Mouse (Mus musculus): ENCODE data around the gene Mical1. TPM values are rescaled to one million over a fixed set of nuclear protein-coding genes. Genes with fewer than 3 reads are reported as not detected.
"Not testable (repeated sequence)": the region's sequence is repeated elsewhere in the genome, so short reads cannot be mapped to it uniquely, and the experiment has no call there.

Mical1 gene
- polyA plus RNA-seq, 1 experiment: 1.6 TPM

- H3K27me3 ChIP-seq (ENCODE audit: control insufficient read depth, insufficient read depth, low read length); H3K4me1 ChIP-seq (ENCODE audit: control insufficient read depth, insufficient read depth, low read length); H3K4me3 ChIP-seq (ENCODE audit: control insufficient read depth, low read depth, low read length); H3K36me3 ChIP-seq (ENCODE audit: control insufficient read depth, insufficient read depth, low read length); H3K27ac ChIP-seq (ENCODE audit: control insufficient read depth, insufficient read depth, low read depth, low read length): not testable (repeated sequence)
- TF ChIP-seq CTCF (IDR thresholded peaks at IDR 0.05; ENCODE audit: control insufficient read depth, insufficient read depth, insufficient replicate concordance, low read depth, low read length): peak; percentile 40; the same call in 1 of the 2 replicates
Observed at GRCm38 (mm10) chr10:41505446-41505845, 29.3 kb downstream of the Mical1 start.

- TF ChIP-seq POLR2A (IDR thresholded peaks at IDR 0.05; ENCODE audit: control insufficient read depth, low read depth, low read length) (no peak), CTCF (IDR thresholded peaks at IDR 0.05; ENCODE audit: control insufficient read depth, insufficient read depth, insufficient replicate concordance, low read depth, low read length) (no peak)
- Histone ChIP-seq H3K4me1 (ENCODE audit: control insufficient read depth, insufficient read depth, low read length) (no peaks in the 10 kb centered on the region), H3K27ac (ENCODE audit: control insufficient read depth, insufficient read depth, low read depth, low read length) (no peak overlapping the region), H3K36me3 (ENCODE audit: control insufficient read depth, insufficient read depth, low read length) (no peaks in the 10 kb centered on the region), H3K4me3 (ENCODE audit: control insufficient read depth, low read depth, low read length) (no peak overlapping the region), H3K27me3 (ENCODE audit: control insufficient read depth, insufficient read depth, low read length) (no peaks in the 10 kb centered on the region)
Observed at GRCm38 (mm10) chr10:41509160-41509559, 33.0 kb downstream of the Mical1 start.

GRCm38 (mm10) chr10:41514301-41514700 is 38.2 kb downstream of the Mical1 start:
- Histone ChIP-seq H3K27me3 (ENCODE audit: control insufficient read depth, insufficient read depth, low read length) (no peaks in the 10 kb centered on the region), H3K27ac (ENCODE audit: control insufficient read depth, insufficient read depth, low read depth, low read length) (no peak overlapping the region), H3K4me1 (ENCODE audit: control insufficient read depth, insufficient read depth, low read length) (no peaks in the 10 kb centered on the region), H3K36me3 (ENCODE audit: control insufficient read depth, insufficient read depth, low read length) (no peaks in the 10 kb centered on the region), H3K4me3 (ENCODE audit: control insufficient read depth, low read depth, low read length) (no peak overlapping the region)
- TF ChIP-seq POLR2A (IDR thresholded peaks at IDR 0.05; ENCODE audit: control insufficient read depth, low read depth, low read length) (no peak), CTCF (IDR thresholded peaks at IDR 0.05; ENCODE audit: control insufficient read depth, insufficient read depth, insufficient replicate concordance, low read depth, low read length) (no peak)

- no peak for TF ChIP-seq POLR2A (IDR thresholded peaks at IDR 0.05; ENCODE audit: control insufficient read depth, low read depth, low read length)
- no peak for TF ChIP-seq CTCF (IDR thresholded peaks at IDR 0.05; ENCODE audit: control insufficient read depth, insufficient read depth, insufficient replicate concordance, low read depth, low read length)
- H3K36me3 ChIP-seq (ENCODE audit: control insufficient read depth, insufficient read depth, low read length): no peaks in the 10 kb centered on the region
- H3K27me3 ChIP-seq (ENCODE audit: control insufficient read depth, insufficient read depth, low read length): no peaks in the 10 kb centered on the region
- H3K27ac ChIP-seq (ENCODE audit: control insufficient read depth, insufficient read depth, low read depth, low read length): no peak overlapping the region
- no peaks in the 10 kb centered on the region for H3K4me1 ChIP-seq (ENCODE audit: control insufficient read depth, insufficient read depth, low read length)
- H3K4me3 ChIP-seq (ENCODE audit: control insufficient read depth, low read depth, low read length): no peak overlapping the region
Observed at GRCm38 (mm10) chr10:41514921-41515320, 38.8 kb downstream of the Mical1 start.

GRCm38 (mm10) chr10:41518508-41518980 is 42.4 kb downstream of the Mical1 start:
- H3K27me3 ChIP-seq (ENCODE audit: control insufficient read depth, insufficient read depth, low read length): no peaks in the 10 kb centered on the region
- no peaks in the 10 kb centered on the region; the same call in 1 of the 2 replicates for H3K36me3 ChIP-seq (ENCODE audit: control insufficient read depth, insufficient read depth, low read length)
- TF ChIP-seq CTCF (IDR thresholded peaks at IDR 0.05; ENCODE audit: control insufficient read depth, insufficient read depth, insufficient replicate concordance, low read depth, low read length): 0 out of 2 replicates have a peak, but pooled peaks have one; percentile 9
- TF ChIP-seq POLR2A (IDR thresholded peaks at IDR 0.05; ENCODE audit: control insufficient read depth, low read depth, low read length): no peak
- peak overlapping the region; percentile 96 for H3K4me3 ChIP-seq (ENCODE audit: control insufficient read depth, low read depth, low read length)
- H3K27ac ChIP-seq (ENCODE audit: control insufficient read depth, insufficient read depth, low read depth, low read length): peak overlapping the region; percentile 81
- peaks cover 2% of the 10 kb centered on the region; the same call in 1 of the 2 replicates for H3K4me1 ChIP-seq (ENCODE audit: control insufficient read depth, insufficient read depth, low read length)

GRCm38 (mm10) chr10:41518981-41519618 is 43.0 kb downstream of the Mical1 start, which contains the start of gene Cd164:
Gene Cd164 (plus strand): TSS chr10:41519414.
- Histone ChIP-seq H3K27me3 (ENCODE audit: control insufficient read depth, insufficient read depth, low read length) (no peaks in the 10 kb centered on the region), H3K27ac (ENCODE audit: control insufficient read depth, insufficient read depth, low read depth, low read length) (peak within 1 kb of the TSS; percentile 96), H3K4me1 (ENCODE audit: control insufficient read depth, insufficient read depth, low read length) (peaks cover 2% of the 10 kb centered on the region; the same call in 1 of the 2 replicates), H3K36me3 (ENCODE audit: control insufficient read depth, insufficient read depth, low read length) (no peaks in the 10 kb centered on the region; the same call in 1 of the 2 replicates), H3K4me3 (ENCODE audit: control insufficient read depth, low read depth, low read length) (peak within 1 kb of the TSS; percentile 96)
- TF ChIP-seq CTCF (IDR thresholded peaks at IDR 0.05; ENCODE audit: control insufficient read depth, insufficient read depth, insufficient replicate concordance, low read depth, low read length) (no peak), POLR2A (IDR thresholded peaks at IDR 0.05; ENCODE audit: control insufficient read depth, low read depth, low read length) (peak; percentile 75)

- no peaks in the 10 kb centered on the region for H3K27me3 ChIP-seq (ENCODE audit: control insufficient read depth, insufficient read depth, low read length)
- peak overlapping the region; percentile 96 for H3K27ac ChIP-seq (ENCODE audit: control insufficient read depth, insufficient read depth, low read depth, low read length)
- peak overlapping the region; percentile 96 for H3K4me3 ChIP-seq (ENCODE audit: control insufficient read depth, low read depth, low read length)
- peaks cover 2% of the 10 kb centered on the region; the same call in 1 of the 2 replicates for H3K4me1 ChIP-seq (ENCODE audit: control insufficient read depth, insufficient read depth, low read length)
- no peaks in the 10 kb centered on the region; the same call in 1 of the 2 replicates for H3K36me3 ChIP-seq (ENCODE audit: control insufficient read depth, insufficient read depth, low read length)
- TF ChIP-seq POLR2A (IDR thresholded peaks at IDR 0.05; ENCODE audit: control insufficient read depth, low read depth, low read length) (no peak), CTCF (IDR thresholded peaks at IDR 0.05; ENCODE audit: control insufficient read depth, insufficient read depth, insufficient replicate concordance, low read depth, low read length) (no peak)
Observed at GRCm38 (mm10) chr10:41519640-41520409, 43.7 kb downstream of the Mical1 start.

Data from testis, adult 2 months (tissue).